Mouse (Mus musculus) ES-E14 (cell line): ENCODE results near the gene Crb3.

Source experiments
- CHD2 ChIP-seq: IDR thresholded peaks from 2 replicates; pipeline ENCODE4 v1.6.1; 2014; ENCODE audit warnings: mild to moderate bottlenecking, low read depth, low read length, inconsistent platforms
- HCFC1 ChIP-seq: IDR thresholded peaks from 2 replicates; pipeline ENCODE4 v1.6.1; 2012; ENCODE audit warnings: low read length, inconsistent platforms, borderline replicate concordance; ENCODE audit not compliant: insufficient read depth
- MAFK ChIP-seq: IDR thresholded peaks from 2 replicates; pipeline ENCODE4 v1.6.1; 2014; ENCODE audit warnings: mild to moderate bottlenecking, low read depth, low read length, inconsistent platforms; ENCODE audit not compliant: insufficient read depth
- ZC3H11A ChIP-seq: IDR thresholded peaks from 2 replicates; pipeline ENCODE4 v1.6.1; 2012; ENCODE audit warnings: low read depth, mild to moderate bottlenecking, inconsistent platforms, low read length, borderline replicate concordance
- ZNF384 ChIP-seq: IDR thresholded peaks from 2 replicates; pipeline ENCODE4 v1.6.1; 2012; ENCODE audit warnings: low read depth, low read length, inconsistent platforms

DNA sequence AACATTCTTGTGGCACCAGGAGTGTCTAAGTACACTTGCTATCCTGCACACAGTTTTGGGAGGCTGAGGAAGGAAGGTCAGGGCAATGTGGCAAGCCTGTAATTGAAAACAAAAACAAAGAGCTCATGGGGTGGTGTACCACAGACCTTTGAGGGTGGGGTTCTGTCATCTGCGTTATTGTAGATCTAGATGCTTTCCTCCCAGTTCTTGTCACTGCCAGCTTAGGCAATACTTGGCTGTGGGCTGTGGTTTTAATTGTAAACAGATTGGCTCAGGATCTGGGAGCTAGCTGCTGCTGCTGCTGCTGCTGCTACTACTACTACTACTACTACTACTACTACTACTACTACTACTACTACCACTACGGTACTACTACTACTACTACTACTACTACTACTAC, 43.4 kb downstream of the Crb3 start:
- TF ChIP-seq CHD2 (no peak), ZC3H11A (no peak), ZNF384 (no peak), MAFK (no peak), HCFC1 (no peak)
